Mouse (Mus musculus): ENCODE measurements around the gene Rab25. TPM values are rescaled to one million over a fixed set of nuclear protein-coding genes. Genes with fewer than 3 reads are reported as not detected.
"Not testable (repeated sequence)": the region's sequence is repeated elsewhere in the genome, so short reads cannot be mapped to it uniquely, and the experiment has no call there.

The Rab25 gene
- not detected for total RNA-seq (2021)
- long read RNA-seq, experiment 1: 0 reads
- long read RNA-seq, experiment 2: 0 reads

DNA sequence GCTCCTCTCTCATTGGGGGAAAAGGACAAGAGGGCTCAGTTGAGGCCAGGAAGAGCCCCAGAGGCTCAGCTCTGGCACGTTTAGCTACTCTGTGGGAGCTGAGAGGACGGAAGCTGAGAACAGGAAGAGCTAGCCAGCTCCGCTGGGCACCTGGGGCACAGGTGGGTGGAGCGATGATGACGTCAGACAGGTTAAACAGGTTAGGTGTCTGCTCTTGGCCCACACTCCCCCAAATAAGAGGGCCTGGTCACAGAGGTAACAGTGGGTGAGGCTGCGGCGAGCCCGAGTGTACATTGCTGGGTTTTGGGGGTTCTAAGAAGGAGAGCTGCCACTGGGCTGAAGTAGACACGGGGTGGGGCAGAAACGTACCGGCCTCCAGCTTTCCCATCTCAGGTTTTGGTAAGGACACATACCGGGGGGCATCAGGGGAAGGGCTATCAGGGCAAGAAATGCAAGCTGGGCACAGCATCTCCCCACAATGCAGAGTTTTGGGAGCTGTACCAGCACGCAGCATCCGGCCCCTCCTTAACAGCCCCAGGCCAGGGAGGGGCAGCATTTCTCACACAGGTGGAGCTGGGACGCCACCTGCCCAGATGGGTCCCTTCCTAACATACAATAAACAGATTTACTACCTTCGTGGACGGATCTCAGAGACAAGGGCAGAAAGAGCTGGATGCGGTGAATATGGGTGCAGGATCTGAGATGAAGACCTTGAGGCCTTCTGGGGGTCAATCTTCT is at the start of gene Rab25:
TSS of gene Rab25 (minus strand) at position 121 of the 738 bp plus-strand sequence.
- DNase-seq: no peak
- intact Hi-C loops (cut with DNase I; ENCODE audit: low total_unique reads): no loop called here

DNA sequence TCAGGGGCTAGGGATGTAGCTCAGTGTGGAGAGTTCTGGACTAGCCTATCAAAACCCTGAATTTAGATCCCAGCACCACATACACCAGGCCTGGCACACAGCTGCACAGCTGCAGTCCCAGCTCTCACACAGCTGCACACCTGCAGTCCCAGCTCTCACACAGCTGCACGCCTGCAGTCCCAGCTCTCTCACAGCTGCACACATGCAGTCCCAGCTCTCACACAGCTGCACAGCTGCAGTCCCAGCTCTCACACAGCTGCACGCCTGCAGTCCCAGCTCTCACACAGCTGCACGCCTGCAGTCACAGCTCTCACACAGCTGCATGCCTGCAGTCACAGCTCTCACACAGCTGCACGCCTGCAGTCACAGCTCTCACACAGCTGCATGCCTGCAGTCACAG is 48.4 kb upstream of the Rab25 start:
- DNase-seq; intact Hi-C loops (cut with DNase I; ENCODE audit: low total_unique reads): not testable (repeated sequence)

DNA sequence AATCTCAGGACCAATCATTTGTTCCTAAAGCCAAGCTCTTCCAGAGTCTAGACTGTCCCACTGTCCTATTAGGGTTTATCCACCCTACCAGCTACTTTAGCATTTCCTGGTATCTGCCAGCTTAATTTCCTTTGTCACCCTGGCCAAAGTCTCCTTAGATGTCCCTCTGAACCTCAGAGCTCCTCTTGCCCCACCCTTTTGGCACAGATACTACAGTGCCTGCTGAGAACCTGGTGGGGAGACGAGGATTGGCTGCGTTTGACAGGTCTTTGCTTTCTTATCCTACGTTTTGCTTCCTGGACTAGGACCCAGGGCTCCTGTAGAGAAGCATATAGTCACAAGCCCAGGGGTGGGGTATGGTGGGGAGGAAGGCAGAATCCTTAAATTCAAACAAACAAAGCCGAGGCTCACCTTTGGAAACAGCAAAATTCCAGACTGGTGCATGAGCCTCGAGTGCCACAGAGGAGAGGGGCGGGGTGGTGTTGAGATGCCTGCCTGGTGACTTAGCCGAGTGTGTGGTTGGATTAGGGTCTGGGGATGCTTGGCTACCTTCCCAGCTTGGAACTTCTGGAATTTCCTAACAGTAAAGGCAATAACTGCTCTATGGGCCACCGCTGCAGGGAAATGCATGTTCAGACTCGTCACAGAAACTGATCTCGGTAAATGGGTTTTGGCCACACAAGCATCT is 45.9 kb upstream of the Rab25 start:
- DNase-seq: no peak
- intact Hi-C loops (cut with DNase I; ENCODE audit: low total_unique reads): no loop called here

DNA sequence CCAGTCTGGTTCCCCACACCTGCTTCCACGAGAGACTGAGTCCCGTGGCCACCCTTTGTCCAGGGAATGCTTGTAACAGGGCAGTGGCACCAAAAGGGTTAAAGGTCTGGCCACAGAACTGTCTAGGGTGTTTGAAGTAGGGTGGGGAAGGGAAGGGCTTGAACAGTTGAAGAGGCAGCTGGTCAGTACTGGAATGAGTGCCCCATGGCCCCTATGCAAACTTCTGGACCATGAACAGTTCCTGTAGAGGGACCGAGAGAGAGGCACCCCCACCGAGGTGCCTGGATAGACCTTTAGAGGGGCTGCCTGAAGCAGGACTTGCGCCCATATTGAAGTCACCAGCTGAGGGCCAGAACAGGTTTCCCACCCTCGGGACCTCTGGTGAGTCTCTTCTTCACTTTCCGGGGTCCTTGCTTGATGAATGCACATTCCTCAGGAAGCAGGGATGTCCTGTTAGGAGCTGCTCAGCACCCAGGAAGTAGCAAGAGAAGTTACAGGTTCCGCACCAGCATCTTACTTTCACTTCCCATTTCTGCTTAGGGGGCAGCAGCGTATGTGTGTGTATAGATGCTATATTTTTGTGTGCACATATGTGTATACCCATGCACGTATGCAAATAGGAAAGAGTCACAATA is 45.0 kb upstream of the Rab25 start:
- intact Hi-C loops (cut with DNase I; ENCODE audit: low total_unique reads): no loop called here
- no peak for DNase-seq

DNA sequence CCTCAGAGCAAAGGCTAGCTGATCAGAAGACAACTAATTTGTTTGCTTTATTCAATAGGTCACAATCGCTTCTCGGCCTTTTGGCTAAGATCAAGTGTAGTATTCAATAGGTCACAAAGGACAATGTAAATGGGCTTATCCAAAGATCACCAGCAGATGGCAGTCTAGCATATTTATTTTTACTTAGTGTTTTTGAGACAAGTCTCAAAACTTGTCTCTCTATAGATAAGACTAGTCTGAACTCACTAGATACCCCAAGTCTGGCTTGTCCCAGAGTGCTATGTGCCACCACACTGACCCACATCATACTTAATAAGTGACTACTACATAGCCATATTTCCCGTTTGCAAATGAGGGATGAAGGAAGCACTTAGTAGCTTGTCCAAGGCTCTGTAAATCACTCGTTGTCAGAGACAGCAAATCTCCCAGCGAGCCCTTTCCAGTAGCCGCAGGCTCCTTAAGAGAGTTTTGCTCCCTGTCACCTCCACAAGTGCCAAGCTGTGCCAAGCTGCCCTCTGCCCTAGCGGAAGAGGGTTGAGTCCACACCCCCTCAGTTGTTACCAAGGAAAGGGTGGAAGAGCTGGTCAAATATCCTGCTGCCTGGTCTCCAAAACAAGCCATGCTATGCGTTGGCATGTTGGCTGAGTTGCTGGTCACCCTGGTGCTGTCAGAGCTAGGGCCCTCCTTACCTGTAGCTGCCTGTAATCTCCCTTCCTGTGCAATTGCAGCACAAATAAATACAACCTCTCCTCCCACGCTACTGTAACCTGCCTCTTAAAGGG is 44.0 kb upstream of the Rab25 start:
- intact Hi-C loops (cut with DNase I; ENCODE audit: low total_unique reads): no loop called here
- no peak for DNase-seq

DNA sequence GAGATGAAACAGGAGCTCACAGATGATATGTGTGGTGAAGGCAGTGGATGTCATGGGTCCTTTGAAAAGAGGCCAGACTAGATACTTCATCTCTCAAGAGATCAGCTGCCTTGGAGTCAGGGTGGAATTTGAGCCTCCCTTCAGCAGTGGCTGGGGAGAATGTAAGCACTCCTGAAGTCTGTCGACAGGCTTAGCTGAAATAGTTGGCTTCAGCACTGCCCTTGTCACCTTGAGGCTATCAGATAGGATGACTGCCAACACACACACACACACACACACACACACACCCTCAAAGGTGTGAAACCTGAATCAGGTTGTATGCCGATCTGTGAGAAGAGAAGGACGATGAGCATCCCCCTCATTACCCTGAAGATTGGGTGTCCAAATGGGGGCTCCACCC is 42.9 kb upstream of the Rab25 start:
- intact Hi-C loops (cut with DNase I; ENCODE audit: low total_unique reads): no loop called here
- DNase-seq: no peak

DNA sequence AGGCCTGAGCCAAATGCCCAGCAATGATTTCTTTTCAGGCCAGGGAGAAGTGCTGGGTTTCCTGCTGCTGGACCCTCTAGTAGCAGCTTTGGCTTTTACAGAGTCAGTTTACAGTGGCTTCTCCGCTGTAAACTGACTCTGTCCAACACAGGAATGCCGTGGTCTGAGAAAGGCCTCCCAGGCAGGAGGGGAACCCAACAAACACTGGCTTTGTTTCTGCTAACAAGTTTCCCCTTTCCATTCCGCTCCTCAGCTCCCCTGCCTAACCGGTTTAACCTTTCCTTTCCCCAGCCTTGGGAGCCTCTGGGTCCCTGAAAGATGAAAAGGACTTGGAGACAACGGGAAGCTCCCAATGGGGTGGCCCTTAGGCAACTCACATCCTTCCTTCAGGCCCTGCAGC is 42.1 kb upstream of the Rab25 start:
- intact Hi-C loops (cut with DNase I; ENCODE audit: low total_unique reads): no loop called here
- DNase-seq: no peak

DNA sequence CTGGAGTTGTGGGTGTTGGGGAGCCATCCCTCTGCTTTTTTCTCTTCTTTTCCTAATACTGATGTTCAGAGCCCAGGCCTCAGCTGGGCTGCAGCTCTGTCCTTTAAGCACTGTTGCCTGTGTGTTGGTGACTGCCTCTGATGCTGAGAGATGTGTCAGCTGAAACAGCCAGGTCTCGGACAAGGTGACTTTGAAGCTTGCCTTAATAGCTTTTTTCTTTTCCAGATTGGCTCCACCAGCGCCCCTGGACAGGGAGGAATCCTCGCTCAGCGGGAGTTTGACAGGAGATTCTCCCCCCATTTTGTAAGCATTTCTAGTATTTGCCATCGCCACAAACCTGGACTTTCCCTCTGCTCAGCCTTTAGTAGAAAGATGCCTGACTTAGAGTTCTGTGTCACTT is 38.5 kb upstream of the Rab25 start:
- intact Hi-C loops (cut with DNase I; ENCODE audit: low total_unique reads): no loop called here
- no peak for DNase-seq

DNA sequence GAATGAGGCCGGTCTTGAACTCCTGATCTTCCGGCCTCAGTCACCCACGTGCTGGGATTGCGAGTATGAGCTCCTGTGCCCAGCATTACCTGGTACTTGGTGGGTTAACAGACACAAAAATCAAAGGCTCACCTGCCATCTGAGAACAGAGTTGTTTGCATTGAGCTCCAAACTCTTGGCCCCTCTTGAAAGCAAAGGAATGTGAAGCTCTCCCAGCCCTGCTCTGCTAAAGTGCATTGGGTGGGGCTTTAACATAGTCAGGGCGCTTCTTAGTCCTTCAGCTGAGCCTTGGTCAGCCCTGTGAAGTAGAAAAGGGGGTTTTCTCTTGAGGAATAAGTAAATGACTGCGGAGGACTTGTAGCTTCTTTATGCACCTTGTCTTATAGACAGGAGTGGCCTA is 37.7 kb upstream of the Rab25 start:
- no peak for DNase-seq
- intact Hi-C loops (cut with DNase I; ENCODE audit: low total_unique reads): no loop called here

DNA sequence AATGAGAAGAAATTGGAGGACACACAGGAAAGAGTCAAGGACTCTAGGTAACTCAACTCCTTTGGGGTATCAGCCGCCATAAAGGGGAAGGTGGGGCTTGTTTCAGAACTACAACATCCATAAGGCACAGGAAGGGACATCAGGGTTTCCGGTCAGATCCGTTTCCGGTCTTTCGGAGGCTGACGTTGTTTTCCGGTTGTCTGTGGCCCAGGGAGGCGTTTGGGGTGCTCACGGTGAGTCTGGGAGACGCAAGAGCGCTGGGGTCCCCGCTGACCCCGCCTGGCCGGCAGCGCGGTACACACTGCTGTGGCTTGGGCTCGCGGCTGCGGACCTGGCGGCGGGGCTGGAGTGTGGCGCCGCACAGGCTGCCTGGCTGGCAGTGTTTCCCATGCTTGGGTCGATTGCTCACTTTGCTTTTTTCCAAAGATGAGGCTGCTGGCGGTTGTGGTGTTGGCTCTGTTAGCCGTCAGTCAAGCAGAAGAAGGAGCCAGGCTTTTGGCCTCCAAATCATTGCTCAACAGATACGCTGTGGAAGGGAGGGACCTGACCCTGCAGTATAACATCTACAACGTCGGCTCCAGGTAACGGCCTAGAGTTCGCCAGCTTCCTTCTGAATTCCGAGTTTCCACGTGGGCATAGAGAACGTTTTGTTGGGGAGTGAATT is 31.5 kb upstream of the Rab25 start:
- peak; percentile 77 for DNase-seq
- intact Hi-C loops (cut with DNase I; ENCODE audit: low total_unique reads): no loop called here

DNA sequence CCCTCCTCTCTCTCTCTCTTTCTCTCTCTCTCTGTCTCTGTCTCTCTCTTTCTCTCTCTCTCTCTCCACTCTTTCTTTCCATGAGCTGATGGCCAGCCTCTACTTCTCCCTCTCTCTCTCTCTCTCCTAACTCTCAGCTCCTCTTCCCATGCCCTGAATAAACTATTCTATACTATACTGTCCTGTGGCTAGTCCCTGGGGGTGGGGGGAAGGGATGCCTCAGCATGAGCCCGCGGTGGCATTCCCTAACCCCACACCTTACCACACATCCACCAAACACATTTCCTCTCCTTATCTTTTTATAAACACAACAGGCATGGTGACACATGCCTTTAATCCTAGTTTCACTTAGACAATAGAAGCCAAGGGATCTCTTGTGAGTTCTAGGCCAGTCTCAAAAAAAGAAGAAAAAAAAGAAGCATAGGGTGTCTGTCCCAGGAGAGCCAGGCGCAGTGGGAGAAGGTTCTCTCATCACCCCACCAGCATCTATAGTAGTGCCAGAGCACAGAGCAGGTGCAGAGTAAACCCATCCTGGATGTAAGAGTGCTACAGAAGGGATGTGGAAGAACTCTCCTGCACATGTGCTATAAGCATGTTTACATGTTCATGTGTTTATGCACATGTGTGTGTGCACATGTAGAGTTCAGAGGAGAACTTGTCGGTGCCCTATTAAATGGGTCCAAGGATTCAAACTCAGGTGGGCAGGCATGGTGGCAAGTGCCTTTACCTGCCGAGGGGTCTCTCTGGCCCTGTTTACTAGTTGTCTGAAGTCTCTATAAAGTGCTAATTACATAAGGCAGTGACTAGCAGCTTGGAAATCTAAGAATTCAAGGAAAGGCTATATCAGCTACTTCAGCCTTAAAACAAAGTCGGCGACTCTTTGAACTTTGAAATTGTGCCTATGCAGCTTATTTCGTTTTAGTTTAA is 30.7 kb upstream of the Rab25 start:
- no peak for DNase-seq
- intact Hi-C loops (cut with DNase I; ENCODE audit: low total_unique reads): no loop called here

DNA sequence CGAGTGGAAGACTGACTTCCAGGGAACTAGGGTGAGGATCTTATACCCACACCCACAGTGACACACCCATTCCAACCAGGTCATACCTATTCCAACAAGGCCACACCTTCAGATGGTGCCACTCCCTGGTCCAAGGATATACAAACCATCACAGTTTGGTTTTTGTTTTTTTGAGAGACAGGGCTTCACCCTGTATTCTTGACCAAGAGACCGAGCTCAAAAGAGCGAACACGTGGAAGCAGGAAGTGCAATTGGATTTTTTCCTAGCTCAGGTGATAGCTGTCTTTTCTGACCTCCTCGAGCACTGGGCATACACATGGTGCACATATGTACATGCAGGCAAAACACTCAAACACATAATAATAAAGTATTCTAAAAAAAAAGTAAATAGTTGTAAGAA is 29.7 kb upstream of the Rab25 start:
- DNase-seq; intact Hi-C loops (cut with DNase I; ENCODE audit: low total_unique reads): not testable (repeated sequence)

DNA sequence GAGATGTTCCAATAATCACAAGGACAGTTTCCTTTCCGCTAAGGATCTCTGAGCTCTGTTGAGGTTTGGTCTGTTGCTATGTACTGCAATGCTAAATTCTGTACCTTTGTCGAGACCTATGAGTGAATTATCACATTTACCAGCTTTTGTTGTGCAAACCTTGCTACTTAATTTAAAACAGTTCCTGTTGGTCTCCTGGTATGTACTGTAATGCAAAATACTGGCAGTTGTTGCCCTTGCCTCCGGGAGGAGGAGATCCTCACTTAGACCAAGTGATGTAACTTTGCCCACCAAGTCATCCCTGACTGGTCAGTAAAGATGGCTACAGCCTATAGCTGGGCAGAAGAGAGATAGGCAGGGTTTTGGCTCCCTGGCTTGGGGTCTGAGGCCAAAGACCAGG is 27.4 kb upstream of the Rab25 start, which contains the start of gene Ssr2:
TSS of gene Ssr2 (plus strand) at position 337 of the 400 bp plus-strand sequence.
- intact Hi-C loops (cut with DNase I; ENCODE audit: low total_unique reads): no loop called here
- no peak for DNase-seq

DNA sequence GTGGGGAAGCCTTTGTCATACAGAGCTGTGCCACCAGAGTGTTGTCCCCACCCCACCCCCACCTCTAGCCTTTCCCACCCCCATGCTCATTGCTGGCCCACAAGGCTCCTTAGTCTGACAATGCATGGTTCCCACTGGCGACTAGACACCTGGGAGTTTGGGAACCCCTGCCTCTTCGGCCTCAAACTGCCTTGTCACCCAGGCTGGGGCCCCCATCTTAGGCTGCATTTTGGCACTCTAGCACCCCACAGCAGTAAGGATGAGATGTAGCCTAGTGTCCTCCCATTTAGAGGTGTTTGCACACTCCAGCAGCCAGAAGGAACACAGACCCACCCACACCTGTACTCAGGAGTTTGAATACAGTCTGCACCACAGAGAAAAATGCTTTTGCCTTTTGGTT is 25.7 kb upstream of the Rab25 start:
- no peak for DNase-seq
- intact Hi-C loops (cut with DNase I; ENCODE audit: low total_unique reads): no loop called here

DNA sequence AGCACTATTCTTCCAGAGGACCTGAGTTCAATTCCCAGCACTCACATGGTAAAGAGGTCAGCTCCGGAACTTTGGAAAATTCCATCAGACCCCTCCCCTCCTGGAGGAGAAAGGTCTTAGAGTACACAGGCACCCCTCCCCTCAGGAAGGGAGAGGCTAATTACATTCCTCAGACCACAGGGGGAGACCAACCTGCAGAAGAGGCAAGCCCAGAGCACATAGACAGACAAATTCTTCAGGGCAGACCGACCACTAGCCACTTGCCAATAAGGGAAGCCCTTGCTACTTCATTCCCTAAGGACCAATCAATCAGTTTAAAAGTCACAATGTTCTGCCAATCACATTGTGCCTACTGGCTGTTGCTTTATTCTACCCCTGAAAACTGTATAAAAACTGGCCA is 24.7 kb upstream of the Rab25 start:
- intact Hi-C loops (cut with DNase I; ENCODE audit: low total_unique reads): no loop called here
- no peak for DNase-seq

DNA sequence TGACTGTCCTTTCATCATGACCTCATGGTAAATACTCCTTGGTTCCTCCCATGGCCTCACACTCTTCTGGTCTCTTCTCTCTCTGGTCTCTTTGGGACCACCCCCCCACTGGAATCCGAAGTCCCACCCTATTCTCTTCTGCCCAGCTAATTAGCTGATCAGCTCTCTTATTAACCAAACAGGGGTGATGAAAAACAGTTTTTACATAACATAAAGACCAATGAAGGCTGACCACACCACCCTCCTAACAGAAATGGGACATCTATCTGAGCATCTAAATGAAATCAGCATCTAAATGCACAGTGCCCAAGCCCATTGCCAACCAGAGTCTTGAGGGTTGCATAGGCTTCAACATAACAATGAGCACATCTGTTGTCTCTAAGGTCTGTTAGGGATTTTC is 23.8 kb upstream of the Rab25 start:
- intact Hi-C loops (cut with DNase I; ENCODE audit: low total_unique reads): no loop called here
- no peak for DNase-seq

DNA sequence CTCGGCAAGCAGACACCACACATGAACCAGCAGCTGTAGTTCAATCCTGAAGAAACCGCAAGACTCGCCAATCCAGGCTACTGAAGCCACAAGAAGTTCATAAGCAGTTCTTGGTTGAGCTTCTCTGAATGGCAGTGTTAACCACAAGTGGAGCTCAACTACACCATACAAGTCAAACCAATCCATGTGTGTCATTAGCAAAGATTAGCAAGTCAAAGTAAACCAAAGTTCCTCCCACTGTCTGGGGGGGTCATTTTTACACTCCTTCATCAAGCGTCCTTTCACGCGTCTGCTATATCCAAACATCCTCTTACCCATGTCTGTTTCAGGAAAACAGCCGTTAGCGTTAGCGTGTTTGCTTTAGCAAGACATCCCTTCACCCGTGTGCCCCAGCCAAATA is 22.2 kb upstream of the Rab25 start:
- intact Hi-C loops (cut with DNase I; ENCODE audit: low total_unique reads): no loop called here

DNA sequence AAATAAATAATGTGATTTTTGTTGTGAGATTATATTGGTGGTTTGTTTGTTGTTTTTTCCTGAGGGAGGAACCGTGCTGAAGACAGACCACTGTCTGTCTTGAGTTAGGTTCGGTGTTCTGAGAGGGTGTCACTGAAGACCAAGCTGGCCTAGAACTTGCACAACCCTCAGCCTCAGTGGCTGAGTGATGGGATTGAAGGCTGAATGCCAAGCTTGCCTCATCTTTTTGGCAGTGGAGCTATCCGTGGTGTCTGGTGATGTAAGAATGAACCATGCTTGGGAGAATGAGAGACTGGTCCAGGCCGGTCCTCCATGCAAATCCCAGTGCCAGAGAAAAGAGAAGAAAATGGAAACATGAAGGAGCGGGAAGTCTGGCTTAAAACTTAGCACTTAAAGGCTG is 21.6 kb upstream of the Rab25 start:
- no peak for DNase-seq

More for the DNA sequence above, 22.2 kb upstream of the Rab25 start:
- DNase-seq: no peak

More for the DNA sequence above, 21.6 kb upstream of the Rab25 start:
- intact Hi-C loops (cut with DNase I; ENCODE audit: low total_unique reads): no loop called here

All from gastrocnemius, postnatal 14 days (tissue).